Mouse (Mus musculus) limb, embryonic 10.5 days (tissue): ENCODE measurements around the gene Ttc21a. TPM values are rescaled to one million over a fixed set of nuclear protein-coding genes. Genes with fewer than 3 reads are reported as not detected.

Experiments
- DNase-seq: peaks from one replicate; pipeline ENCODE4 v3.0.0-alpha.2; 2017; ENCODE audit warnings: low spot score
- H3K27ac ChIP-seq: fragments of 300-500 bp; sonication (generic); 2 replicates; pipeline ENCODE4 v1.5.1; 2016; ENCODE audit warnings: mild to moderate bottlenecking
- H3K27me3 ChIP-seq: fragments of 300-500 bp; sonication (generic); 2 replicates; pipeline ENCODE4 v1.6.1; 2016; ENCODE audit warnings: low read depth, mild to moderate bottlenecking; ENCODE audit not compliant: poor library complexity, severe bottlenecking
- H3K36me3 ChIP-seq: fragments of 300-500 bp; sonication (generic); 2 replicates; pipeline ENCODE4 v1.6.1; 2016; ENCODE audit warnings: mild to moderate bottlenecking, moderate library complexity
- H3K4me1 ChIP-seq: fragments of 300-500 bp; sonication (generic); 2 replicates; pipeline ENCODE4 v1.6.1; 2016
- H3K4me3 ChIP-seq: fragments of 300-500 bp; sonication (generic); 2 replicates; pipeline ENCODE4 v1.5.1; 2016; ENCODE audit warnings: mild to moderate bottlenecking, moderate library complexity
- H3K9me3 ChIP-seq: fragments of 300-500 bp; sonication (generic); replicated peaks from 2 replicates; pipeline ENCODE4 v1.6.1; 2016; ENCODE audit warnings: mild to moderate bottlenecking
- WGBS: fragments of 180-500 bp; shearing (Covaris S2); methylation state at CpG from one replicate; pipeline ENCODE4 v1.1.7; 2016; 5-methylcytosine and 5-hydroxymethylcytosine counted together
- polyA plus RNA-seq: library from polyadenylated mRNA; unstranded; fragments of >200 nt; fragmentation: Nextera tagmentation; extraction: Ambion mirVana; gene quantifications from 2 replicates; pipeline ENCODE4 v1.2.1, GENCODE M21; 2016

The Ttc21a gene
- 0.34 and 0.43 TPM in 2 replicates for polyA plus RNA-seq

- WGBS = 4% methylated on average over 40 of the region's 40 CpGs
- H3K9me3 ChIP-seq = no peaks in the 10 kb centered on the region
- H3K27ac ChIP-seq = peak within 1 kb of the TSS; percentile 88
- H3K4me3 ChIP-seq = peak within 1 kb of the TSS; percentile 65
- peaks cover 12% of the 10 kb centered on the region for H3K36me3 ChIP-seq
- H3K4me1 ChIP-seq = peaks cover 48% of the 10 kb centered on the region
- no peaks in the 10 kb centered on the region for H3K27me3 ChIP-seq
- peak; percentile 99 for DNase-seq
These were observed at the start of gene Ttc21a, which contains the start of gene Gorasp1 for GRCm38 (mm10) chr9:119937005-119937773. TSS of gene Ttc21a (plus strand) at chr9:119937606. TSS of gene Gorasp1 (minus strand) at chr9:119937565.

- H3K4me1 ChIP-seq = peaks cover 14% of the 10 kb centered on the region
- peak; percentile 39 for DNase-seq
- H3K36me3 ChIP-seq = no peaks in the 10 kb centered on the region
- H3K27me3 ChIP-seq = no peaks in the 10 kb centered on the region
- WGBS = 69% methylated on average over 2 of the region's 2 CpGs
- no peak overlapping the region for H3K4me3 ChIP-seq
- H3K27ac ChIP-seq = no peak overlapping the region
- H3K9me3 ChIP-seq = no peaks in the 10 kb centered on the region
These were observed 48.6 kb upstream of the Ttc21a start for GRCm38 (mm10) chr9:119888843-119889246.

DNA sequence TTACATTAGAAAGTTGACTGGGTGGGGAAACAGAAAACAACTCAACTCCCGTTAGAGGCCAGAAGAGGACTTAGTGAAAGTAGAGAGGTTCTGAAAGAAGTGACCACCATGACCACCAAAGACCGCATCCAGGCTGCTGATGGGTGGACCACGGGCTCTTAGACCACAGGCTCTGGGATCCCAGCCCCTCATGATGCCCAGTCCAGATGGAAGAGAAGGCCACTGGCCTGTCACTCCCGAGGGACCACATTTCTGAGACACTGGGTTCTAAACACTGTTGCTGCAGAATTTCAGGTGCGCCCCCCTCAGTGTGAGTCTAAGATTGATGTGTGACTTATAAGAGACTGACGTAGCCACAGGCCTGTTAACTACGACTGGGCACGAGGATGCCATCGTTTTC lies 48.0 kb upstream of the Ttc21a start:
- no peak for DNase-seq
- Histone ChIP-seq H3K27ac (no peak overlapping the region), H3K9me3 (no peaks in the 10 kb centered on the region), H3K4me3 (no peak overlapping the region), H3K27me3 (no peaks in the 10 kb centered on the region), H3K4me1 (peaks cover 18% of the 10 kb centered on the region), H3K36me3 (no peaks in the 10 kb centered on the region)
- WGBS = 87% methylated on average over 9 of the region's 9 CpGs

DNA sequence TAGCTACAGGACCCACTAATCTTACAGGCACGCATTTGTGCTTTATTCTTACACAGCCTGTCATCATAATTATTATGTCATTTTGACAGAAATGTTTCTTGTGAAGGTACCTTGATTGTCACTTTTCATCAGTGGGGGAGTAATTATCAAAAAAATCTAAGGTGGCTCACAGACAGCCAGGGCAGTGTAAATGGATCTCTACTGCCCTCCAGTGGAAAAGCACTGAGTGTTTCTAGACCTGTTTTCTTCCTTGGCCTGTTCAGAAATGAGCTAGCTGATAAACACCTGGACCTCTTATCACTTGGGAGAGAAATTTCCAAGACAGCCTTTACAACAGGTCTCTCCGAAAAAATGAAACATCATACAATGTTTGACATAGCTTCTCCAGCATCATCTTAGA lies 46.7 kb upstream of the Ttc21a start:
- Histone ChIP-seq H3K4me3 (no peak overlapping the region), H3K4me1 (peaks cover 26% of the 10 kb centered on the region), H3K27me3 (no peaks in the 10 kb centered on the region), H3K36me3 (no peaks in the 10 kb centered on the region), H3K27ac (no peak overlapping the region), H3K9me3 (no peaks in the 10 kb centered on the region)
- DNase-seq = no peak
- WGBS = 54% methylated on average over 2 of the region's 2 CpGs

DNA sequence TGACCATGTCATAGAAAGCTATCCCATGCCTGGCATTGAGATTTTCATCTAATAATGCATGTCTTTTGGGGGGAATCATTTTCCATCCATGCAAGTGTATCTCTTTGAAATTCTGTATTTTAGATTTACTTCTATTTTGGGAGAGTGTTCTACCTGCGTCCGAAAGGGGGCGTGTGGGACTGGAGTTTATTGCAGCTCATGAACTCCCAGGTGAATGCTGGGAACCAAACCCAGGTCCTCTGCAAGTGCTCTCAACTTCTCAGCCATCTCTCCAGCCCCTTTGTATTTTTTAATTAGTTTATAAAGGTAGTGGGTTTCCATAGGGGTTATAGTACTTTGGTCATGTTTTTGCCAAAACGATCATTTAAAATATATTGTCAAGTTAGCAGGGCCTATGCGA lies 43.5 kb upstream of the Ttc21a start:
- 78% methylated on average over 5 of the region's 5 CpGs for WGBS
- no peaks in the 10 kb centered on the region for H3K9me3 ChIP-seq
- no peak for DNase-seq
- H3K27me3 ChIP-seq = no peaks in the 10 kb centered on the region
- H3K27ac ChIP-seq = peak overlapping the region; percentile 95
- H3K36me3 ChIP-seq = 0 out of 2 replicates have a peak, but pooled peaks cover 2% of the 10 kb centered on the region
- H3K4me1 ChIP-seq = peaks cover 30% of the 10 kb centered on the region
- no peak overlapping the region for H3K4me3 ChIP-seq

DNA sequence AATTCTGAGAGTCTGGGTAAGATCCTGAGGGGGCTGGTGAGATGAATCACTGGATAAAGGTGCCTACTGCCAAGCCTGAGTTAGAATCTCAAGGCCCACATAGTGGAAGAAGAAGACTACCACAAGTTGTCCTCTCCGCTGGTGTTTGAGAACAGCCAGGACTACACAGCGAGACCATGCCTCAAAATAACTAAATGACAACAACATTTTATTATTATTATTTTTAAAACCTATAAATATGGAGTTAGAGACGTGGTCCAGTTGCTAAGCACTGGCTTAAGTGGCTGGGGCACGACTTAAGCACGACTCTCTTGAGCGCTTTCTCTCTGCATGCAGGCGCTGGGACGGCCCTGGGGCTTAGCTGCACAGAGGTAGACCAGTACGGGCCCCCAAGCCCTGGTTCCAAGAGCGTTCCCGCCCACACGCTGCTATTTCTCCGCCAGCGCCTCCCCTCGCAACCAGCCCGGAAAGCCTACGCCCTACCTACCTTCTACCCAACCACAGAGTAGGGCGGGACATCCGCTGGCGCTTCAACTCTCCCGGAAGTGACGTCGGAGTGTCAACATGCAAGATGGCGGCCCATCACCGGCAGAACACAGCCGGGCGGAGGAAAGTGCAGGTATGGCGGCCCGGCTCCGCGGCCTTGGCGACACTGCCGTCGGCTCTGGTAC lies 42.9 kb upstream of the Ttc21a start, which contains the start of gene Wdr48:
Wdr48 (plus strand) TSS at position 540 of the 671 bp plus-strand sequence.
- peak; percentile 98 for DNase-seq
- Histone ChIP-seq H3K4me3 (peak within 1 kb of the TSS; percentile 99), H3K27ac (peak within 1 kb of the TSS; percentile 95), H3K4me1 (peaks cover 24% of the 10 kb centered on the region), H3K27me3 (no peaks in the 10 kb centered on the region), H3K9me3 (no peaks in the 10 kb centered on the region), H3K36me3 (0 out of 2 replicates have a peak, but pooled peaks cover 2% of the 10 kb centered on the region)
- WGBS = 4% methylated on average over 34 of the region's 34 CpGs

- Histone ChIP-seq H3K9me3 (no peaks in the 10 kb centered on the region), H3K4me3 (peak overlapping the region; percentile 99), H3K36me3 (peaks cover 9% of the 10 kb centered on the region), H3K27ac (peak overlapping the region; percentile 95), H3K4me1 (peaks cover 20% of the 10 kb centered on the region), H3K27me3 (no peaks in the 10 kb centered on the region)
- no peak for DNase-seq
- 1% methylated on average over 71 of the region's 71 CpGs for WGBS
These were observed 42.2 kb upstream of the Ttc21a start for GRCm38 (mm10) chr9:119895040-119895721.

- peaks cover 16% of the 10 kb centered on the region for H3K4me1 ChIP-seq
- peaks cover 38% of the 10 kb centered on the region for H3K36me3 ChIP-seq
- no peaks in the 10 kb centered on the region for H3K9me3 ChIP-seq
- no peak for DNase-seq
- H3K4me3 ChIP-seq = no peak overlapping the region
- WGBS = 94% methylated on average over 2 of the region's 2 CpGs
- H3K27me3 ChIP-seq = no peaks in the 10 kb centered on the region
- H3K27ac ChIP-seq = no peak overlapping the region
These were observed 38.0 kb upstream of the Ttc21a start for GRCm38 (mm10) chr9:119899446-119899845.

GRCm38 (mm10) chr9:119902410-119903151 lies 34.8 kb upstream of the Ttc21a start:
- Histone ChIP-seq H3K27me3 (no peaks in the 10 kb centered on the region), H3K4me3 (no peak overlapping the region), H3K36me3 (peaks cover 70% of the 10 kb centered on the region), H3K4me1 (no peaks in the 10 kb centered on the region), H3K27ac (no peak overlapping the region), H3K9me3 (no peaks in the 10 kb centered on the region)
- WGBS = 85% methylated on average over 12 of the region's 12 CpGs
- no peak for DNase-seq

- no peak for DNase-seq
- WGBS = 95% methylated on average over 3 of the region's 3 CpGs
- no peak overlapping the region for H3K27ac ChIP-seq
- H3K9me3 ChIP-seq = no peaks in the 10 kb centered on the region
- H3K4me1 ChIP-seq = no peaks in the 10 kb centered on the region
- no peak overlapping the region for H3K4me3 ChIP-seq
- H3K27me3 ChIP-seq = no peaks in the 10 kb centered on the region
- H3K36me3 ChIP-seq = peaks cover 99% of the 10 kb centered on the region
These were observed 28.7 kb upstream of the Ttc21a start for GRCm38 (mm10) chr9:119908708-119909107.

DNA sequence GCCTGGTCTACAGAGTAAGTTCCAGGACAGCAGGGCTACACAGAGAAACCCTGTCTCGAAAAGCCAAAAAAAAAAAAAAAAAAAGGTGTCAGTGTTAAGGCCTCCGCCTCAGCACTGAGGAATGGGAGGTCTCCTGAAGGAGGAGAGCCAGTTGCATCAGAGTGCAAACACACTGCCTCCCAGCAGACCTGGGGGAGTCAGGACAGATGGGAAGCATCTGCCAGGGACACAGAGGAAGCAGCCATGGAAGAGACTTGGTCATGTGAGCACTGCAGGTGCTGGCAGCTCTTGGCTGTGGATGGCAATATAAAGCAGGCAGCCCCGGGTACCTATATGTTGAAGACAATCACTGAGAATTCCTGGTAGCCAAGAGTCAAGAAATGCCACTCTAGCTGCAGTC lies 27.5 kb upstream of the Ttc21a start:
- no peak for DNase-seq
- Histone ChIP-seq H3K36me3 (peaks cover 99% of the 10 kb centered on the region), H3K27me3 (no peaks in the 10 kb centered on the region), H3K4me1 (no peaks in the 10 kb centered on the region), H3K4me3 (no peak overlapping the region), H3K27ac (no peak overlapping the region), H3K9me3 (no peaks in the 10 kb centered on the region)
- 88% methylated on average over 3 of the region's 3 CpGs for WGBS

DNA sequence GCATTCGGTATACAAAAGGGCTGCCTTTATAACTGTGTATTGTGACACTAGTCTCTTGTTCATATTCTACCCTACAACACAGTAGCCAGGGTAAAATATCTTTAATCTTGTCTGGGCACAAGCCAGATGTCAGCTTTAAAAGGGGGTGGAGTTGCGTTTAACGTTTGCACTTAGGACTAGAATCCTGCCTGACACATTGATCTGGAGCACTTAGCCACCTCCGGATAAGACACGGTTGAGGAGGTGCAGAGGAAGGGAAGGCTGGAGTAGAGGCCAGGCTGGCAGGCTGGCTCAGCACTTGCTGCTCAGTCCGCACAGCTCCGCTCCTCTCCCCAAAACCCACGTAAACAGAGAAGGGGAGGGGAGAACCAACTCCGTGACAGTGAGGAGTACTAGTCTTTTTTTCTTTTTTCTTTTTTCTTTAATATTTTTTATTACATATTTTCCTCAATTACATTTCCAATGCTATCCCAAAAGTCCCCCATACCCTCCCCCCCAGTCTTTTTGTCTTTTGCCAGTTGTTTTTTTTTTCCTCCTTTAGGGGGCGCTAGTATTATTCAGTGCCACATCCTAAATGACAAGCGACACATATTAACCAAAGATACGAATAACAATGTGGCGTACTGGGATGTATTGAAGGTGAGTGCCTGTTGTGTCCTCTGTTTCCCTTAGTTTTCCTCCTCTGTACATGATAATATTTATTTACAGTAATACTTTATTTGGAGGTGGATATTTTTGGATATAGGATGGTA lies 24.1 kb upstream of the Ttc21a start:
- Histone ChIP-seq H3K4me1 (no peaks in the 10 kb centered on the region), H3K27ac (no peak overlapping the region), H3K9me3 (no peaks in the 10 kb centered on the region), H3K36me3 (peaks cover 96% of the 10 kb centered on the region), H3K27me3 (no peaks in the 10 kb centered on the region), H3K4me3 (no peak overlapping the region)
- no peak for DNase-seq
- 82% methylated on average over 13 of the region's 13 CpGs for WGBS
